Mouse (Mus musculus) olfactory bulb, adult 2 months (tissue): ENCODE data around the gene Wdr18.

Experiments
- CTCF ChIP-seq: fragments of 200-500 bp; IDR thresholded peaks from 2 replicates; pipeline ENCODE4 v1.5.1; 2012; ENCODE audit warnings: low read depth, mild to moderate bottlenecking, low read length, moderate library complexity; ENCODE audit not compliant: insufficient read depth
- POLR2A ChIP-seq: fragments of 200-500 bp; IDR thresholded peaks from 2 replicates; pipeline ENCODE4 v1.6.1; 2012; ENCODE audit warnings: mild to moderate bottlenecking, low read depth, low read length, moderate library complexity; ENCODE audit not compliant: insufficient read depth

DNA sequence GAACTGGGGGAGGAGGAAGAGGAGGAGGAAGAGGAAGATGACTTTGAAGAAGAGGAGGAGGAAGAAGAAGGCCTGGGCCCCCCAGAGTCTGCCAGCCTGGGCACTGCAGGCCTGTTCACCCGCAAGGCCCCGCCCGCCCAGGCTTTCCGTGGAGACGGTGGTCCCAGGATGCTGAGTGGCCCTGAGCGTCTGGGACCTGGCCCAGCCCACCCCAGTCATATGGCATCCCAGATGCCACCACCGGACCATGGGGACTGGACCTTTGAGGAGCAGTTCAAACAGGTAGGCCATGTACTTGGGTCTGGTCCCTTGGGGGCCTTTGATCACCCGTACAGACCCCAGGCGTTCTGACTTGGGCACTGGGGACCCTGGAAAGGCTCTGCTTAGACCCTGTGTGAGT lies 28.2 kb upstream of the Wdr18 start:
- TF ChIP-seq CTCF, result no peak
- no peak for TF ChIP-seq POLR2A
